Mouse (Mus musculus): Measurements from ENCODE around the gene Fgfr2.
A peak's percentile ranks its signal among the peaks of the same experiment; 100 is the strongest.

The Fgfr2 gene

DNA sequence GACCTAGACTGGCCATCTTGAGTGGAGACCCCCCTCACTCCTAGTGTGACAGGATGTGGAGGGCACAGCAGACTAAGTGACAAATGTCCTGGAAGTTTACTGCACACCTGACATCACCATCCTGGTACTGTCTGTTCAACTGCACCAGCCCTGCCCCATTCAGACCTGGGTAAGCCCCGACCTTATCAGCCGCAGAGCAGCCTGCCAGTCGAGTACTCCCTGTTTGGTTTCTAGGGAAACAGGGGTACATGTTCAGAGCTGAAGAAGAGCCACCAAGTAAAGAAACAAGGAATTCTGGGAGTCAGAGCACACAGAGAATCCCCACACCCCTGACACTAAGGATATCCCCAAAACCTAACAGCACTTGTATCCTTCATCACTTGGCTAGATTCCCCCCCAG, 861.3 kb downstream of the Fgfr2 start:
- no peak for DNase-seq (ENCODE audit: low spot score)

- DNase-seq (ENCODE audit: low spot score) = no peak
These were observed 862.5 kb downstream of the Fgfr2 start for GRCm38 (mm10) chr7:132260632-132261031.

- DNase-seq (ENCODE audit: low spot score) = no peak
These were observed 864.3 kb downstream of the Fgfr2 start for GRCm38 (mm10) chr7:132258817-132259216.

DNA sequence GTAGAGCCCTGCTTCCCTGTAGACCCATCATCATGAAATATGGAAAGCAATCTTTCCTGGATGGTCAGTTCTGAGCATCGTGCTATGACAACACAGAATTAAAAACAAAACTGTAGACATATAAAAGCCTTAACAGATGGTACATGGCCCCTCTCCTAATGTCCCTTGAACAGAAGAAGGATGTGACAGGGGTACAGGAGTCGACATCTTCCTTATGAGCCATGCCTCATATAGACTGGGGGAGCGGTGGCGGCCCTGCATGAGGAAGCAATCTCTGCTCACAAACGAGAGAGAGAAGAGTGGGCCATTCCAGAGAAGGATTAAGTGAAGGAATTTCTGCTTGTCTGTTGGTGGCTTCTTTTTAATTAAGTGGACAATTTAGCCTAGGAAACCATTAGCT, 864.9 kb downstream of the Fgfr2 start:
- no peak for DNase-seq (ENCODE audit: low spot score)

DNA sequence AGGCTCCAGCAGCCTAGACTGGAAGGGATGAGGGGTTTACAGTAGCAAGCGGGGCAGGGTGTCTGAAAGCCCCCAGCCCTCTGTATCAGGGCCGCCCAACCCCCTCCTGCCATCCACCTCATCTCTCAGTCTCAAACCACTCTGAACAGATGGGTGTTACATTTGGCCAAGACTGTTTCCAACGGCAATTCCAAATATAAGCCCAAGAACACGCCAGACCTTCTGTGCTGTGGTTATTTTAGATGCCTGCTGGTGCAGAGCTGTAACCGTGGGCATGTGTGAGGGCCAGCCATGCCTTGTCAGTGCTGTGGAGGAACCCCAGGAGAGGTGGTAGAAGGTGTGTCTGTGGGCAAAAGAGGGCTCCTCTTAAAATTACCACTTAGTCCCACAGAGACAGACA, 869.6 kb downstream of the Fgfr2 start:
- no peak for DNase-seq (ENCODE audit: low spot score)

DNA sequence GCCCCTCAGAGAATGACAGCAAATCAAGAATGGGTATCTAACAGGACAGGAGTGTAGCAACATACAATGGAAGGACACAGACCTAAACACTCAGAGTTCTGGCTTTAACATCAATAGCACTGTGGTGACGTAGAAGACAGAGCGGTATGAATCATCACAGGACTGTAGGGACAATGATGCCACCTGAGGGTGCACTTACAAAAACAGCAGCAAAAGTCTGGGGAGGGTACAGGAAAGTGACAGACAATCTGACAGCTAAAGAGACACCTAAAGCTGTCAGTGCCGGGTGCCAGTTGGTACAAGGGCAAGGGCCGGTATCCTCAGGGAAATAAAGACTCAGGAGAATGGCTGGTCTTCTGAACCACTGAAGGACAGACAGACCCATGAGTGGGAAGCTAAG, 870.1 kb downstream of the Fgfr2 start:
- no peak for DNase-seq (ENCODE audit: low spot score)

DNA sequence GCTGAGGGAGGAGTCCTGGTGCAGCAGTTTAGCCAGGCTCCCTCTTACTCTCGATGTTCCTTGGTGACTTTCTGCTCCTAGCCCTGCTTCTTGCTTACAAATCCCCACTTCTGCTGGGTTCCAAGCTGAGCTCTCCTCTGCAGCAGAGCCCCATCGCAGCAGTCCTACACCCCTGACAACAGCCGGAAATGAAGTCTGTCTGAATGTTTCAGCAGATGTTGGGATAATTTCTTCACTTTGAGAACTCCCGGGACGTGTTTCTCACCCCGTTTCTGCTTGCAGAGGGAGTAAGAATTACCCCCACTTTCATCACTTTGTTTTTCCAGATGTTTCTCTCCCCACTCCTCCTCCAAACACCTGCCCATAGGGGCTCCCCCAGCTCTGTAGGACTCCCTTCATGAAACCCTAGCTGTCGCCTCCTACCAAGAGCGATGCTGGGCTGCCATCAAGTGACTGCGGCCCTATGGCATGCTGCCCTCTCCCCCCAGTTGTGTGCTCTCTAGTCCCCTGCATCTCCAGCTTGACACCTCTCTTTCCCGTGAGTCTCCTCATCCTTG, 873.5 kb downstream of the Fgfr2 start:
- DNase-seq (ENCODE audit: low spot score) = no peak

DNA sequence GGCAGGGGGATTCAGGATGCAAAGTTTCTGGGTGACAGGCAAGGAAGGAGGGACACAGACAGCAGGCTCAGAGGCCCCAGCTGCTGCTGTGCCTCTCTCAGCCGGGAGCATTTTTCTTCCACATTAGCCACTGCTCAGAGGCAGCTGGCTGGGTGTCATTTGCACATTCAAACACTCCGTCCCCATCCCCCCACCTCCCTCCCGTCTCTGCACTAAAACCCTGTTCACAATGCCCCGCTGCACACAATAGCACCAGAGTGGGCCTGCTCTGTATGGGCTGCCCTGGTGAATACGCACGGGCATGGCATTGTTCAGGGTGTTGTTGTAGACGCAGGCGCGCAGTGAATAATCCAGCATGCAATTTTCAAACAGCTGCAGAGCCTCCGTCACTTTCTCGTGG, 875.6 kb downstream of the Fgfr2 start:
- DNase-seq (ENCODE audit: low spot score) = no peak

DNA sequence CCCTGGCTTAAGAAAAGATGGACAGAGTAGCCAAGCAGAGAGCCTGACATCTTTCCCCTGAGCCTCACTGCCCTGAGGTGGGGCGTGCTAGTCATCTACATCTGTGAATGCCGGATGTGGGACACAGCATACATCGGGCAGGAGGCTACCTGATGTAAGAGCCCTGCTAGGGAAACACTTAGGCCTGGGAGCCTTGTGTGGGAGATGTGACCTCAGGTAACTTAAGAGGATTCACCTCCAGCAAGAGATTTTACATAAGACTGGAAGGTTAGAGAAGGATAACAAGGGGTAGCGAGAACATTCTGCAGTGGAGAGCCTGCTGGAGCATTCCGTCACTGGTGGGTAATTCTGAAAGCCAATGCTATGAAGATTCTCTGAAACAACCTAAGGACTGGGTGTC, 876.1 kb downstream of the Fgfr2 start:
- no peak for DNase-seq (ENCODE audit: low spot score)

GRCm38 (mm10) chr7:132245730-132246129, 877.4 kb downstream of the Fgfr2 start:
- DNase-seq (ENCODE audit: low spot score) = no peak

GRCm38 (mm10) chr7:132244637-132245036, 878.5 kb downstream of the Fgfr2 start:
- DNase-seq (ENCODE audit: low spot score) = no peak

DNA sequence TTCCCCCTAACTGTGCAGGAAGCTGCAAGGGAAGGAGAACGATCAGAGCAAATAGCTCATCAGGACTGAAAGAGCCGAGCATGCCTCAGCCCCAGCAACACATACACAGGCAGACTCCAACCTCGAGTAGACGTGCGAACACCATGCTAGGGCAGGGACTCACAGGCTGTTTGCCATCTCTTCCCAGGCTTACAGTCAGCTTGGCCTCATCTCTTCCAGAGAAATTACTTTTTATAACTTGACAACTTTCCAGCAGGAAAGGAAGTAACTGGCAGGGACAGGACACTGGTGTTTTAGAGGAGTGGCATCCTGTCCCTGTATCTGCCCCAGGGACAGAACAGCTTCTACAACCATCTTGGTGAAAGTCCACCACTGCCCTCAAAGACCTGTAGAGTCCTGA, 879.9 kb downstream of the Fgfr2 start:
- DNase-seq (ENCODE audit: low spot score) = no peak

- DNase-seq (ENCODE audit: low spot score) = no peak
These were observed 880.5 kb downstream of the Fgfr2 start for GRCm38 (mm10) chr7:132242617-132243141.

DNA sequence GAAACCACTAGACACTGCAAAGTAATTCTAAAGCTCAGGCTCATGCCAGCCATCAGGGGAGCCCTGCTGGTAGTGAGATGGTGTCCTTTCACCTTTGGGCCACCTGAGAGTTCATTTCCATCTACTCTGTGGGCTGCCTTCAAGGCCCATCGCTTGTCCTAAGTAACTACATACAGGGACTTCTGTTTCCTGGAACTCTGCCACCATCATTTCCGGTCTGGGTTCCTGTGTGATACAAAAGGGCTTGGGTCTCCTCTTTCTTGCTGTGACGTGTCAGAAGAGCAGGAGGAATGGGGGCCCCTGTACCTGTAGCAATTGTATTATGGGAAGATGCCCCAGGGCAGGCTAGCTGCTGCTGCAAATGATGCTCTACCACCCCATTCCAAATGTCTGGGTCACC, 884.2 kb downstream of the Fgfr2 start:
- DNase-seq (ENCODE audit: low spot score) = no peak

DNA sequence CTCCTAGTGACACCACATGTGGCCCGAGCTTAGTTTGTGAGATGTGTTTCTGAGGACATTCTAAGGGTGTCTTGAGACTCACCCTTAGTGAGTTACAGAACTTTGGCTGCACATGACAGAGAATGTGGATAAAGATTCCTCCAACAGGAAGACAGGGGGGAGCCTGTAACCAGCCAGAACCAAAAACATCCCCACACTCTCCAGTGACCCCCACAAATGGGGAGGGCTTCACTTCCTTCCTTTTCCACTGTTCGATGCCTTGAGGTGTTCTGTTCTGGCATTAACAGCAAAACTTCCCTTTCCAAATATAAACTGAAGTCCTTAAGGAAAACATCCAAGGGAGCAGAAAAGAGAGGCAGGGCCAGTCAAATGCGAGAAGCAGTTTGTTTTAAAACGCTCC, 886.0 kb downstream of the Fgfr2 start:
- no peak for DNase-seq (ENCODE audit: low spot score)

- no peak for DNase-seq (ENCODE audit: low spot score)
These were observed 886.4 kb downstream of the Fgfr2 start for GRCm38 (mm10) chr7:132236789-132237188.

DNA sequence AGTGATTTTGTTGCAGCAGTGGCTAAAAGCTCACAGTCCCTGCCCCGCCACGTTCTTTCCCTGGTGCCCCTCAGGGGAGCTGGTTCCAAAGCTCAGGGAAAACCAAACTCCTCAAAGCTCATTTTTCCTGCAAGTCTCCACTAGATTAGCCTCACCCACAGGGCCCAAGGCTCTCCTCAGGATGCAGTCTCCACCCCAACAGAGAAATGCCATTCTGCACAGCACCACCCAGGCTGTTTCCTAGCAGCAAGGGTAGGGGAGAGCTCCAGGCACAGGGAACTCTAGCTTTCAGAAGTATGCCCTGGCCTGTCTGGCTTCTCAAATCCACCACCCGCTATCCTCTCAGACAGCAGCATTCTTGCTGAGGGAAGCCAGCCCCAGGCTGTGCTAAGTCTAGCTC, 888.9 kb downstream of the Fgfr2 start:
- DNase-seq (ENCODE audit: low spot score) = no peak

DNA sequence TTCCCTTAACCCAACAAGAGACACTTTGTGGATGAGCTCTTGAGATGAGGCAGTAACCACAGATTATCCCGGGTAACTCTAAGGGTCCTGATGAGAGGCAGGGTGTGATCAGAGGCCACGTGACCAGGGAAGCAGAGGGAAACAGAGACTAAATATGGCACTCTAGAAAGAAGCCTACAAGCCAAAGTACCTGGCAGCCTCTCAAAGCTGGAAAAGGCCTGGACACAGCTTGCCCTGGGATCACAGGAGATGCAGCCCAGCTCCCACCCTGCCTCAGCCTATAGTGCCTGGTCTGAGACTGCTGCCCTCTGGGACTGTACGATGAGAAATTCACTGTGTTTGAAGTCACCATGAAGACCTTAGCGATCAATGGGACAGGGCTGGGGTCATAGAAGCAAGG, 889.4 kb downstream of the Fgfr2 start:
- DNase-seq (ENCODE audit: low spot score) = no peak

- no peak for DNase-seq (ENCODE audit: low spot score)
These were observed 890.2 kb downstream of the Fgfr2 start for GRCm38 (mm10) chr7:132232937-132233336.

DNA sequence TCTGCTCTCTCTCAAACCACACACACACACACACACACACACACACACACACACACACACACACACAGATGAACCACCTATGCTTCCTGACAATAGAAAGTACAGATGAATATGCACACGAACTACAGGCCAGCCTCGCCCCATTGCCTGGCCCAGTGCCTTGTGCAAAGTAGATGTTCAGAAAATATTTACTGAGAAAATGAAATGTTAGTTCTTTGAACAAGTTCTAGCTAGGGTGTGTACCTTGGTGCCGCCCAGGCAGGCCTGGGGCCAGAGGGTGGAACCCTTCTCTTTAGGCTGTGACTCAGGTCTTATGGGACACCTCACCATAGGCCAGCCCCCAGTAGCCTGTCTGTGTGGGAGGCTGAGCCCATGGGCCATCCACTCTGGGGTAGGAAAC, 891.7 kb downstream of the Fgfr2 start:
- no peak for DNase-seq (ENCODE audit: low spot score)

GRCm38 (mm10) chr7:132230961-132231360, 892.2 kb downstream of the Fgfr2 start:
- DNase-seq (ENCODE audit: low spot score) = no peak

- DNase-seq (ENCODE audit: low spot score) = no peak
These were observed 896.0 kb downstream of the Fgfr2 start for GRCm38 (mm10) chr7:132227075-132227640.

- peak; percentile 81 for DNase-seq (ENCODE audit: low spot score)
These were observed 896.6 kb downstream of the Fgfr2 start for GRCm38 (mm10) chr7:132226379-132227074.
